Mouse (Mus musculus) fibroblast of lung, adult 2 months (primary cell): ENCODE measurements around the gene Itpripl2.
A peak's percentile ranks its signal among the peaks of the same experiment; 100 is the strongest.

Experiments used
- DNase-seq: peaks from one replicate; pipeline ENCODE4 v3.0.0-alpha.2; 2011; ENCODE audit warnings: low read depth

The Itpripl2 gene

GRCm38 (mm10) chr7:118491431-118492147 lies at the start of gene Itpripl2:
Gene Itpripl2 (minus strand): TSS chr7:118491975.
- DNase-seq: no peak

GRCm38 (mm10) chr7:118535076-118535475 lies 43.3 kb upstream of the Itpripl2 start:
- no peak for DNase-seq

- DNase-seq: no peak
Measured at GRCm38 (mm10) chr7:118534326-118534725, 42.6 kb upstream of the Itpripl2 start.

GRCm38 (mm10) chr7:118533178-118533578 lies 41.4 kb upstream of the Itpripl2 start, which contains the start of gene Coq7:
Gene Coq7 (minus strand): TSS chr7:118533356.
- peak; percentile 98 for DNase-seq

GRCm38 (mm10) chr7:118532519-118533177 lies 40.9 kb upstream of the Itpripl2 start:
- DNase-seq: peak; percentile 89

- DNase-seq: no peak
Measured at GRCm38 (mm10) chr7:118526967-118527366, 35.2 kb upstream of the Itpripl2 start.

GRCm38 (mm10) chr7:118522077-118522476 lies 30.3 kb upstream of the Itpripl2 start:
- no peak for DNase-seq

GRCm38 (mm10) chr7:118519661-118520060 lies 27.9 kb upstream of the Itpripl2 start:
- DNase-seq: no peak

- no peak for DNase-seq
Measured at GRCm38 (mm10) chr7:118518687-118519086, 26.9 kb upstream of the Itpripl2 start.

GRCm38 (mm10) chr7:118517819-118518218 lies 26.0 kb upstream of the Itpripl2 start:
- DNase-seq: no peak

- no peak for DNase-seq
Measured at GRCm38 (mm10) chr7:118508556-118508955, 16.8 kb upstream of the Itpripl2 start.

- no peak for DNase-seq
Measured at GRCm38 (mm10) chr7:118503844-118504243, 12.1 kb upstream of the Itpripl2 start.

GRCm38 (mm10) chr7:118502333-118502732 lies 10.6 kb upstream of the Itpripl2 start:
- DNase-seq: no peak

- DNase-seq: no peak
Measured at GRCm38 (mm10) chr7:118499784-118500435, 8.1 kb upstream of the Itpripl2 start.

- DNase-seq: no peak
Measured at GRCm38 (mm10) chr7:118498984-118499783, 7.4 kb upstream of the Itpripl2 start.

GRCm38 (mm10) chr7:118494892-118495579 lies 3.3 kb upstream of the Itpripl2 start:
- no peak for DNase-seq

GRCm38 (mm10) chr7:118493892-118494291 lies 2.1 kb upstream of the Itpripl2 start:
- DNase-seq: no peak

- no peak for DNase-seq
Measured at GRCm38 (mm10) chr7:118490666-118491430, 927 bp downstream of the Itpripl2 start.

- DNase-seq: no peak
Measured at GRCm38 (mm10) chr7:118489706-118490665, 1.8 kb downstream of the Itpripl2 start.
